Mouse (Mus musculus) midbrain, embryonic 16.5 days (tissue): ENCODE results near the gene Dhx34. TPM values are rescaled to one million over a fixed set of nuclear protein-coding genes. Genes with fewer than 3 reads are reported as not detected.

Experiments
- ATAC-seq: fragments of 200-750 bp; cut with Nextera tagmentation; 2 replicates; pipeline ENCODE4 v1.8.0; 2017; ENCODE audit warnings: moderate TSS enrichment
- H3K27ac ChIP-seq: fragments of 300-500 bp; sonication (generic); 2 replicates; pipeline ENCODE4 v1.5.1; 2014; ENCODE audit warnings: mild to moderate bottlenecking, low read length, mixed read lengths
- H3K27me3 ChIP-seq: fragments of 300-500 bp; sonication (generic); 2 replicates; pipeline ENCODE4 v1.6.1; 2014; ENCODE audit warnings: low read depth, low read length, mixed read lengths; ENCODE audit not compliant: control insufficient read depth, insufficient read depth
- H3K36me3 ChIP-seq: fragments of 300-500 bp; sonication (generic); 2 replicates; pipeline ENCODE4 v1.6.1; 2014; ENCODE audit warnings: mild to moderate bottlenecking, low read length, moderate library complexity, mixed read lengths; ENCODE audit not compliant: control insufficient read depth, insufficient read depth
- H3K4me1 ChIP-seq: fragments of 300-500 bp; sonication (generic); 2 replicates; pipeline ENCODE4 v1.6.1; 2014; ENCODE audit warnings: mild to moderate bottlenecking, low read length, mixed read lengths; ENCODE audit not compliant: control insufficient read depth, insufficient read depth
- H3K4me2 ChIP-seq: fragments of 300-500 bp; sonication (generic); 2 replicates; pipeline ENCODE4 v1.6.1; 2014; ENCODE audit warnings: mild to moderate bottlenecking, low read length, mixed read lengths
- H3K4me3 ChIP-seq: fragments of 300-500 bp; sonication (generic); 2 replicates; pipeline ENCODE4 v1.5.1; 2014; ENCODE audit warnings: low read depth, mild to moderate bottlenecking, low read length, moderate library complexity, mixed read lengths
- H3K9ac ChIP-seq: fragments of 300-500 bp; sonication (generic); 2 replicates; pipeline ENCODE4 v1.6.1; 2014; ENCODE audit warnings: low read depth, low read length, mixed read lengths
- H3K9me3 ChIP-seq: fragments of 300-500 bp; sonication (generic); replicated peaks from 2 replicates; pipeline ENCODE4 v1.6.1; 2014; ENCODE audit warnings: mild to moderate bottlenecking, low read length, mixed read lengths; ENCODE audit not compliant: control insufficient read depth, poor library complexity, severe bottlenecking
- WGBS: fragments of 180-500 bp; shearing (Covaris S2); extraction: QIAGEN DNeasy Blood & Tissue Kit; methylation state at CpG from one replicate; pipeline ENCODE4 v1.1.7; 2014; 5-methylcytosine and 5-hydroxymethylcytosine counted together
- polyA plus RNA-seq: library from polyadenylated mRNA; unstranded; fragments of >200 nt; fragmentation: Nextera tagmentation; extraction: Ambion mirVana; gene quantifications from 2 replicates; pipeline ENCODE4 v1.2.1, GENCODE M21; 2015

Gene Dhx34
- polyA plus RNA-seq, 1 experiment from 2014 or later = 14.3 TPM

DNA sequence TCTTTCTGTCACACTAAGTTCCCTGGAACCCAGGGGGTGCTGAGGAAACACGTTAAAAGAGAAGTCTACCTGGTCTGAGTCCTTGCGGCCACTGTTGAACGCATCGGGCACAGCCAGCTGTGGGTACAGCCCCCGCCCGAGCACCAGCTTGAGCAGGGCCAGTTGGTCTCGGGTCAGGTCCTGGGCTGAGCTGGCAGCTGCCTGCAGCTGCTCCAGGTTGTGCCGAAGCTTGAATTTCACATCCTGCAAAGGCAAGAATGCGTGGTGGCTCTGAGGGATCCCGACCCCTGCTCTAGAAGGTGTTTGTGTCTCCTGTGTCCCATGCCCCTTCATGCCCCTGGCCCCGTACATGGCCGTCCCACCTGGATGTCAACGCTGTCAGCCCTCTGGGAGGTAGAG lies 18.3 kb downstream of the Dhx34 start:
- H3K9me3 ChIP-seq = no peaks in the 10 kb centered on the region
- no peaks in the 10 kb centered on the region for H3K4me1 ChIP-seq
- no peak for ATAC-seq
- H3K27me3 ChIP-seq = no peaks in the 10 kb centered on the region
- no peak overlapping the region for H3K4me2 ChIP-seq
- H3K27ac ChIP-seq = no peak overlapping the region
- 93% methylated on average over 12 of the region's 13 CpGs for WGBS
- peaks cover 33% of the 10 kb centered on the region for H3K36me3 ChIP-seq
- no peak overlapping the region for H3K4me3 ChIP-seq
- H3K9ac ChIP-seq = no peak overlapping the region

DNA sequence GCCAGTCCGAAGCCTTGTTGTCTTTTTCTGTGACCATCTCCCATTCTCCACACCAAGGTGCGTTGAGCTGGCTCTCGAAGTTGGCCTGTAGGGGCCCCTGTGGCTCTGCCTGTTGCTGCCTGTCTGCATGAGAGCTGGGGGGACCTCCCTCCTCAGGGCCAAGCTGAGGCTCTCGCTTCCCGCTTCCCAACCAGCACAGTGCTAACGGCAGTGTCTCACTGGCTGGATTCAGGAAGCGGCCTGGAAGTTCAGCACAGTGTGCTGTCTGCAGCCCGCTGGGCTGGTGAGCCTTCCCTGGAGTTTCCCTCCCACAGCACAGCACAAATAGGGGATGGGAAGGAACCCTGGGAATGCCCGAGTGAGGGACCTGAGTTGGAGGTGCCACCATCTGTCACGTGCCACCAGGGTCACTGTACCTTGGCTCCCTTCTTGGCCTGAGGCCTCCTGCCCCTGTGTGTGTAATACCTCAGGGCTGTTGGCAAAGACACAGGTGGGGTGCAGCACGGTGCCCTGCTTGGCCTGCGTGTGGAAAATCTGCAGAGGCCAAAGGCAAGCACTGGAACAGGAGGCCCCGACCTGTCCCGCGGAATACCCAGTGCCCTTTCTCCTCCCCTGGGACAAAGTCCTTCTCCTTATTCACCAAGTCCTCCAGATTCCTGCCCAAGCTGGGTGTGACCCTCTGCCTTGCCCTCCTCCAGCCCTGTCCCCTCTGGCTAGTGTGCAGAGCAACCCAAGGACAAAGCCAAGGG lies 18.9 kb downstream of the Dhx34 start:
- H3K4me2 ChIP-seq = no peak overlapping the region
- H3K9me3 ChIP-seq = no peaks in the 10 kb centered on the region
- no peak overlapping the region for H3K9ac ChIP-seq
- peaks cover 37% of the 10 kb centered on the region for H3K36me3 ChIP-seq
- H3K4me3 ChIP-seq = no peak overlapping the region
- H3K27ac ChIP-seq = no peak overlapping the region
- WGBS = 86% methylated on average over 15 of the region's 15 CpGs
- no peaks in the 10 kb centered on the region for H3K4me1 ChIP-seq
- no peaks in the 10 kb centered on the region for H3K27me3 ChIP-seq
- no peak for ATAC-seq

DNA sequence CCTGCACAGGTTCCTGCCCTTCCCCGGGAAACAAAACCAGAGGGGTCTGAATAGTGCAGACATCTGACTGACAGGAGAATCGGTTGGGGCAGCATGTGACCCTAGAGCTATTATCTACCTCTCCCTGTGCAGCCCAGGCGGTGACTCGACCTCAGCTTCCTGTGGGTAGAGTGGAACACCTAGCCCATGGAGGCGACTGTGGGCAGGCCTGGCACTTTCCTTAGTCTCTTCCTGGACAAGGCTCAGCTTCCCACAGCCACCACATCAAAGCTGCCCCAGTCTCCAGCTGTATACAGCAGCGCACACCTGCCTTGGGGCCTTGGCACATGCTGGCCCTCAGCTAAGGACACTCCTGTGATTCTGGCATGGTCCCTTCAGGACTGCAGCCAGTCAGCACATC lies 20.7 kb downstream of the Dhx34 start:
- peaks cover 38% of the 10 kb centered on the region for H3K36me3 ChIP-seq
- no peak for ATAC-seq

DNA sequence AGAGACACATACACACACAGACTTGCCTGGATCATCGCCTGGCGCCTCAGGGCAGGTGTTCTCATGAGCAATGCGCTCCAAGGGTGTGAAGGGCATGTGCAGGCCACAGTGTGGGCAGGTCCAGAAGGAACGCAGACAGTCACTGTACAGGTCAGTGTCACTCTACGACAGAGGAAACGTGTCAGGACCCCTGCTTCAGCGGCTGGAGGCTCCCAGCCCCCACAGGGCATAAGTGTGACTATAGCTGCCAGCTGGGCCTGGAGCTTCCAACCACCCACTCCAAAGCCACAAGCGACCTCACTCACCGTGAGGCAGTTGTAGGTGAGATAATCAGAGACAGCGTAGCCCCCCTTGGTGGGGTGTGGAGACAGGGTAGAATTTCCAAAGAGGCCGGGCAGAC lies 23.3 kb downstream of the Dhx34 start:
- ATAC-seq = no peak
- H3K27me3 ChIP-seq = no peaks in the 10 kb centered on the region
- no peaks in the 10 kb centered on the region for H3K9me3 ChIP-seq
- H3K4me3 ChIP-seq = no peak overlapping the region
- 91% methylated on average over 11 of the region's 11 CpGs for WGBS
- H3K36me3 ChIP-seq = peaks cover 29% of the 10 kb centered on the region
- H3K27ac ChIP-seq = no peak overlapping the region
- no peak overlapping the region for H3K4me2 ChIP-seq
- no peaks in the 10 kb centered on the region for H3K4me1 ChIP-seq
- no peak overlapping the region for H3K9ac ChIP-seq

More for the DNA sequence above, 20.7 kb downstream of the Dhx34 start:
- H3K9me3 ChIP-seq = no peaks in the 10 kb centered on the region
- no peaks in the 10 kb centered on the region for H3K4me1 ChIP-seq
- no peak overlapping the region for H3K4me2 ChIP-seq
- 83% methylated on average over 6 of the region's 6 CpGs for WGBS
- no peaks in the 10 kb centered on the region for H3K27me3 ChIP-seq
- H3K27ac ChIP-seq = no peak overlapping the region
- H3K4me3 ChIP-seq = no peak overlapping the region
- no peak overlapping the region for H3K9ac ChIP-seq

DNA sequence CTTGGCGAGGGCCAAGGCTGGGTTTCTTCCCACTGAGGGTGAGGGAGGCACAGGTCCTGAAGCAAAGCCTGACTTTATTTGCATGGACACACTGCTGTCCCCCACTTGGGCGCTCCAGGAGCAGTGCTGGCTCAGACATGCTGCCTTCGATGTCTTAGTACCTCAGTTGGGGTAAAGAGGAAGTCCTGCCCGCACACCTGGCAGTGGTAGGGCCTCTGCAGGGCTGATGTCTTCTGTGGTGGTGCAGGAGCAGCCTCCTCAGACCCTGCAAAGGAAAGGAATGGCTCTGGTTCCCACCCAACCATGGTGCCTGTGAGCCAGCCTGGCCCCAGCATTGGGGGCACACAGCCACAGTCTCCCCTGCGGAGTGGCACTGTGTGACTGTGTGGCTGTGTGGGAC lies 24.7 kb downstream of the Dhx34 start:
- peaks cover 22% of the 10 kb centered on the region for H3K36me3 ChIP-seq
- no peak for ATAC-seq

DNA sequence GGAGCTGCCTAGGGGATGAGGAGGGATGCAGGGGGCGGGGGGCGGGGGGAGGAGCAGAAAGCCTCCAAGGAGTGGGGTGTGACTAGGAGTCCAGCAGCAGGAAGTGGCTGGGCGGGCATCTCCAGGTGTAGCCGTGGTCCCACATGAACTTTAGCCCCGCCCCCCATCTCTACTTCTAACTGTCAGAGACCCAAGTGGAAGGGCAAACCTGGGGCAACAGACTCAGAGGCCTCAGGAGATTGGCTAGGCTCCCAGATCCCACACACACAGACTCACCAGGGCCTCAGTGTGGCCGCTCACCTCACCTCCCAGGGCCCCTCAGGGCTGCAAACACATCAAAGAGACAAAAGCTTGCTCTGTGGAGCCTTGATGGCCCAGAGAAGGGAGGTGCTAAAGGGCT lies 25.2 kb downstream of the Dhx34 start:
- no peak for ATAC-seq
- WGBS = 70% methylated on average over 5 of the region's 6 CpGs
- Histone ChIP-seq H3K27me3 (no peaks in the 10 kb centered on the region), H3K4me2 (no peak overlapping the region), H3K4me3 (no peak overlapping the region), H3K36me3 (peaks cover 19% of the 10 kb centered on the region), H3K9me3 (no peaks in the 10 kb centered on the region), H3K9ac (no peak overlapping the region), H3K27ac (no peak overlapping the region), H3K4me1 (no peaks in the 10 kb centered on the region)

More for the DNA sequence above, 24.7 kb downstream of the Dhx34 start:
- Histone ChIP-seq H3K4me3 (no peak overlapping the region), H3K9ac (no peak overlapping the region), H3K4me1 (no peaks in the 10 kb centered on the region), H3K27me3 (no peaks in the 10 kb centered on the region), H3K9me3 (no peaks in the 10 kb centered on the region), H3K4me2 (no peak overlapping the region), H3K27ac (no peak overlapping the region)
- WGBS = 89% methylated on average over 5 of the region's 5 CpGs

DNA sequence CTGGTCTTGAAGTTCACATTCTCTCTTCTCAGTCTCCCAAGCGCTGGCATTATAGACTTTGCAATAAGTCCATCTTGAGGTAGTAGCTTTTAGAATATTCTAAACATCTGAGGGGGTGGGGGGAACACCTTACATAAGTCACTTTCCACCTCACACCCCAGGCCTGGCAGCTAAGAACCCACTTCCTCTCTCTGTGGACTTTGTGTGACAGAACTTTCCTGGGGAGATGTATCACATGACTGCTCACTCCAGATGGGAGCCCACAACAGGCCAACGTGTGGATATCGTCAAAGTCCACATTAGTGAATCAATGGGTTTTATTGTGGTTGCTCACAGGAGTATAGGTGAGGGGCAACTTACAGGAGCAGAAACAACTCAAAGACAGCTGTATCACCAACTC lies 28.1 kb downstream of the Dhx34 start:
- peaks cover 7% of the 10 kb centered on the region; the same call in 1 of the 2 replicates for H3K36me3 ChIP-seq
- H3K4me3 ChIP-seq = no peak overlapping the region
- ATAC-seq = no peak
- H3K9ac ChIP-seq = no peak overlapping the region
- no peaks in the 10 kb centered on the region for H3K27me3 ChIP-seq
- H3K4me1 ChIP-seq = no peaks in the 10 kb centered on the region
- WGBS = 64% methylated on average over 3 of the region's 3 CpGs
- no peaks in the 10 kb centered on the region for H3K9me3 ChIP-seq
- no peak overlapping the region for H3K4me2 ChIP-seq
- no peak overlapping the region for H3K27ac ChIP-seq

DNA sequence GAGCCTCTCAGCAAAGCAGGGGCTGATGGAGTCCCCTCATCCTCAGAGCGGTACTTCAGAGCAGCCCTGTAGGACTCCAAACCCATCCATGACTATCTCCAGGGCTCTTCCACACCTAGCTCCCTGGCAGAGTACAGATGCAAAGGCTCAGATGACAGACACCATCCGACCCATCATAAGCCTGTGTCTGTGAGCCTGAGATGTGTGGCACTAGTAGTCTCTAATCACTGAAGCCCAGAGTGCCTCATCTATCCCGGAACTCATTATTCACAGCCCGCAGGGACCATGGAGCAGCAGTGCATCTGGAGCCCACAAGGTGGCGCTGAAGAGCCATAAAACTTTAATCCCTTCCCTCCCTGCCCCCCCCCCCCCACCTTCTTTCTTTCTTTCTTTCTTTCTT lies 29.5 kb downstream of the Dhx34 start:
- no peak overlapping the region for H3K4me2 ChIP-seq
- no peaks in the 10 kb centered on the region for H3K9me3 ChIP-seq
- H3K4me1 ChIP-seq = no peaks in the 10 kb centered on the region
- peaks cover 2% of the 10 kb centered on the region; the same call in 1 of the 2 replicates for H3K36me3 ChIP-seq
- no peaks in the 10 kb centered on the region for H3K27me3 ChIP-seq
- no peak overlapping the region for H3K4me3 ChIP-seq
- ATAC-seq = peak; percentile 67
- WGBS = 18% methylated on average over 5 of the region's 5 CpGs
- H3K27ac ChIP-seq = no peak overlapping the region
- 0 out of 2 replicates have a peak overlapping the region, but pooled peaks have one; percentile 30 for H3K9ac ChIP-seq

DNA sequence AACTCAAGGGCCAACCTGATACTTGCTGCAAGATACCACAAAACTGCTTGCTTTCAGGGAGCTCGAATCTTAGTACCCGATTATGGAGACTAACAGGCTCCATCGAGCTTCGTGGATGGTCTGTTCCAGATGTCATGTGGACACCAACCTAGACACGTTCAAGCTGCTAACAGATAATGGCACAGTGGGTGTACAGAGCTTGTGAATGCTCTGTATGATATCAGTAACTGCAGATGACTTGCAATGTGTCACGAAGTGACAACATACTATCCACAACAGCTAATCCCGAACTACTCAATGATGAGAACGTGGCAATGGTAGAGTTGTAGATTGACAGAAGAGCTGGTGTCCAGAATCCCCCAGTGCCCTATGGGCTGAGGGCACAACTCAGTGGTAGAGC lies 34.3 kb downstream of the Dhx34 start:
- no peak overlapping the region for H3K27ac ChIP-seq
- ATAC-seq = no peak
- no peak overlapping the region for H3K4me2 ChIP-seq
- no peaks in the 10 kb centered on the region for H3K27me3 ChIP-seq
- H3K9ac ChIP-seq = no peak overlapping the region
- H3K36me3 ChIP-seq = peaks cover 21% of the 10 kb centered on the region
- no peaks in the 10 kb centered on the region for H3K4me1 ChIP-seq
- no peaks in the 10 kb centered on the region for H3K9me3 ChIP-seq
- H3K4me3 ChIP-seq = no peak overlapping the region
- WGBS = 82% methylated on average over 8 of the region's 8 CpGs
